Mouse (Mus musculus) frontal cortex, postnatal 14 days (tissue): Measurements from ENCODE around the gene Hes1.

Experiments
- DNase-seq, 2 experiments: peaks; one replicate each; pipeline ENCODE4 v3.0.0; 2022; ENCODE audit warnings: low spot score in 2 of 2

Hes1 gene

DNA sequence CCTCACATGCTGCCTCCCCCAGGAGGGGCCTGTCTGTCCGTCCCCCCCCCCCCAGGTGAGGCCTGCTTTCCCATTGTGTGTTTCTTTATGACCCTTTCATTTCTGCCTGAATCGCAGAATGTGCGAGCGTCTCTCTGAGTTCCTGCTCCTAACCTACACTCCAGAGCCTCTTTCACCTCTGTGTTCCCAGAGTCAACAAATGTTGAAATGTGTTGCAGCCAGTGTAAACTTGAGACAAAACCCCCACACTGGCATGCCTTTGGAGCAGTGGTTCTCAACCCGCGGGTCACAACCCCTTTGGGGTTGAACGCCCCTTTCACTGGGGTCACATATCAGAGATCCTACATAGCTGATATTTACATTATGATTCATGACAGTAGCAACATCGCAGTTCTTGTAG is 49.6 kb downstream of the Hes1 start:
- no peak for DNase-seq

DNA sequence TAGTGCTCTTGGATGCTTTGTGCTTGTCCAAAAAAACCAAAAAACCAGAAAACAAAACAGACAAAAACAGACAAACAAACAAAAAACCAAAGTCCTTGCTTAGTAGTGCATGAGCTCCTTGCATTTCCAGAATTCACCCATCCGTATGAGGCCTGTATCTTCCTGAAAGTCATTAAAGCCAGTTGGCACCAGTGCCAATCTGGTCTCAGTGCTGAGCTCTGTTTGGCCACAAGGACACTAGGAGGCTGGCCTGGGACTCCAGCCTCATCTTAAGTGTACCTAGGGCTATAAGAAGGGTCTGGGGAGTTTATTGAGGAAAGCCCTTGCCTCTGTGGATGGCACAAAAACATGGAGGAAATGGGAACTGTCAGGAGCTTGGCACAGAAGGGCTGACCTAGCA is 50.3 kb downstream of the Hes1 start:
- no peak for DNase-seq
